Mouse (Mus musculus) CH12.LX (cell line): Measurements from ENCODE around the gene Pax5. TPM values are rescaled to one million over a fixed set of nuclear protein-coding genes. Genes with fewer than 3 reads are reported as not detected.
A peak's percentile ranks its signal among the peaks of the same experiment; 100 is the strongest.
"Not testable (repeated sequence)": the region's sequence is repeated elsewhere in the genome, so short reads cannot be mapped to it uniquely, and the experiment has no call there.

Source experiments
- DNase-seq: peaks from one replicate; pipeline ENCODE4 v3.0.0-alpha.2; 2013; ENCODE audit errors: extremely low read depth
- H3K27ac ChIP-seq: 2 replicates; pipeline ENCODE4 v1.5.1; 2012; ENCODE audit warnings: low read depth, mild to moderate bottlenecking, control low read depth, moderate library complexity; ENCODE audit not compliant: insufficient read depth
- H3K27me3 ChIP-seq: replicated peaks from 2 replicates; pipeline ENCODE3; 2012; ENCODE audit warnings: inconsistent platforms
- H3K36me3 ChIP-seq, 2 experiments: replicated peaks in 1 of 2; 2 replicates each; pipeline versions ENCODE3 to v1.6.1; 2012; ENCODE audit warnings: inconsistent platforms in 1 of 2, low read length in 1 of 2, mild to moderate bottlenecking in 1 of 2, mixed read lengths in 1 of 2, moderate library complexity in 1 of 2; ENCODE audit not compliant: control insufficient read depth in 1 of 2, insufficient read depth in 1 of 2
- H3K4me1 ChIP-seq, 2 experiments: 2 replicates each; pipeline ENCODE4 v1.6.1; 2012; ENCODE audit warnings: inconsistent platforms in 1 of 2, moderate library complexity in 1 of 2; ENCODE audit not compliant: insufficient read depth in 2 of 2, control insufficient read depth in 1 of 2
- H3K4me2 ChIP-seq: 2 replicates; pipeline ENCODE4 v1.6.1; 2012; ENCODE audit warnings: low read depth, mild to moderate bottlenecking, control low read depth; ENCODE audit not compliant: poor library complexity, insufficient read depth, severe bottlenecking
- H3K4me3 ChIP-seq, 3 experiments: fragments of 150-350 bp in 1 of 3; sonication (generic) in 1 of 3; replicated peaks in 1 of 3; 2 replicates each; pipeline versions ENCODE3 to v1.5.1; 2011 to 2012; ENCODE audit warnings: low read depth in 2 of 3, low read length in 2 of 3, mild to moderate bottlenecking in 2 of 3, moderate library complexity in 2 of 3, control low read depth in 1 of 3, improper control_type of control experiment in 1 of 3, inconsistent platforms in 1 of 3, mixed read lengths in 1 of 3; ENCODE audit not compliant: poor library complexity in 1 of 3
- H3K79me2 ChIP-seq: replicated peaks from 2 replicates; pipeline ENCODE4 v1.6.1; 2012; ENCODE audit warnings: mild to moderate bottlenecking, moderate library complexity; ENCODE audit not compliant: control insufficient read depth, poor library complexity, insufficient read depth, severe bottlenecking; ENCODE audit errors: extremely low read depth
- H3K9ac ChIP-seq: 2 replicates; pipeline ENCODE4 v1.6.1; 2012; ENCODE audit warnings: low read depth, mild to moderate bottlenecking, control low read depth, moderate library complexity; ENCODE audit not compliant: insufficient read depth
- H3K9me3 ChIP-seq: replicated peaks from 2 replicates; pipeline ENCODE3; 2012; ENCODE audit warnings: low read length, inconsistent platforms, mixed read lengths
- BHLHE40 ChIP-seq: IDR thresholded peaks from 2 replicates; pipeline ENCODE4 v1.6.1; 2011; ENCODE audit warnings: mild to moderate bottlenecking, low read depth, low read length, improper control_type of control experiment
- CHD1 ChIP-seq: IDR thresholded peaks from 2 replicates; pipeline ENCODE4 v1.6.1; 2012; ENCODE audit warnings: low read depth, low read length, improper control_type of control experiment, inconsistent platforms
- CHD2 ChIP-seq: IDR thresholded peaks from 2 replicates; pipeline ENCODE4 v1.6.1; 2011; ENCODE audit warnings: low read length, improper control_type of control experiment
- E2F4 ChIP-seq: IDR thresholded peaks from 2 replicates; pipeline ENCODE4 v1.6.1; 2011; ENCODE audit warnings: low read depth, low read length, improper control_type of control experiment; ENCODE audit not compliant: insufficient replicate concordance
- EP300 ChIP-seq: IDR thresholded peaks from 2 replicates; pipeline ENCODE4 v1.6.1; 2011; ENCODE audit warnings: low read length, improper control_type of control experiment
- ETS1 ChIP-seq: conservative IDR thresholded peaks from 2 replicates; pipeline ENCODE4 v1.6.1; 2012; ENCODE audit warnings: low read depth, mild to moderate bottlenecking, inconsistent platforms, low read length, improper control_type of control experiment, moderate library complexity
- HCFC1 ChIP-seq: IDR thresholded peaks from 2 replicates; pipeline ENCODE4 v1.6.1; 2012; ENCODE audit warnings: low read depth, mild to moderate bottlenecking, inconsistent platforms, low read length, improper control_type of control experiment
- JUN ChIP-seq: IDR thresholded peaks from 2 replicates; pipeline ENCODE4 v1.6.1; 2011; ENCODE audit warnings: low read depth, mild to moderate bottlenecking, low read length, improper control_type of control experiment, moderate library complexity; ENCODE audit not compliant: insufficient read depth
- MAFK ChIP-seq: IDR thresholded peaks from 2 replicates; pipeline ENCODE4 v1.6.1; 2011; ENCODE audit warnings: low read length, improper control_type of control experiment; ENCODE audit not compliant: insufficient replicate concordance
- MAX ChIP-seq: IDR thresholded peaks from 2 replicates; pipeline ENCODE4 v1.6.1; 2011; ENCODE audit warnings: low read length, improper control_type of control experiment
- MAZ ChIP-seq: IDR thresholded peaks from 2 replicates; pipeline ENCODE4 v1.6.1; 2012; ENCODE audit warnings: low read depth, mild to moderate bottlenecking, inconsistent platforms, low read length, improper control_type of control experiment, moderate library complexity
- MEF2A ChIP-seq: IDR thresholded peaks from 2 replicates; pipeline ENCODE4 v1.6.1; 2014; ENCODE audit warnings: low read depth, mild to moderate bottlenecking, inconsistent platforms, low read length, improper control_type of control experiment, borderline replicate concordance
- MYC ChIP-seq: IDR thresholded peaks from 2 replicates; pipeline ENCODE4 v1.6.1; 2011; ENCODE audit warnings: low read depth, mild to moderate bottlenecking, improper control_type of control experiment, low read length
- NRF1 ChIP-seq: IDR thresholded peaks from 2 replicates; pipeline ENCODE4 v1.6.1; 2014; ENCODE audit warnings: low read depth, mild to moderate bottlenecking, inconsistent platforms, low read length, improper control_type of control experiment, moderate library complexity
- PAX5 ChIP-seq: IDR thresholded peaks from 2 replicates; pipeline ENCODE4 v1.6.1; 2012; ENCODE audit warnings: low read length, inconsistent platforms, mixed read lengths
- POLR2A ChIP-seq: IDR thresholded peaks from 2 replicates; pipeline ENCODE4 v1.6.1; 2011; ENCODE audit warnings: low read depth, mild to moderate bottlenecking, improper control_type of control experiment, low read length
- POLR2AphosphoS2 ChIP-seq: IDR thresholded peaks from 2 replicates; pipeline ENCODE4 v1.6.1; 2011; ENCODE audit warnings: low read depth, low read length, improper control_type of control experiment
- RAD21 ChIP-seq: IDR thresholded peaks from 2 replicates; pipeline ENCODE4 v1.6.1; 2011; ENCODE audit warnings: low read depth, mild to moderate bottlenecking, low read length, improper control_type of control experiment, moderate library complexity
- SMC3 ChIP-seq: IDR thresholded peaks from 2 replicates; pipeline ENCODE4 v1.6.1; 2011; ENCODE audit warnings: low read depth, low read length, improper control_type of control experiment
- TBP ChIP-seq: conservative IDR thresholded peaks from 2 replicates; pipeline ENCODE4 v1.6.1; 2011; ENCODE audit warnings: low read depth, low read length, improper control_type of control experiment
- UBTF ChIP-seq: IDR thresholded peaks from 2 replicates; pipeline ENCODE4 v1.6.1; 2012; ENCODE audit warnings: low read depth, mild to moderate bottlenecking, inconsistent platforms, low read length, improper control_type of control experiment, moderate library complexity
- USF1 ChIP-seq: IDR thresholded peaks from 2 replicates; pipeline ENCODE4 v1.6.1; 2014; ENCODE audit warnings: low read depth, mild to moderate bottlenecking, inconsistent platforms, low read length, improper control_type of control experiment
- ZC3H11A ChIP-seq: IDR thresholded peaks from 2 replicates; pipeline ENCODE4 v1.6.1; 2012; ENCODE audit warnings: low read depth, mild to moderate bottlenecking, inconsistent platforms, low read length, improper control_type of control experiment
- ZMIZ1 ChIP-seq: IDR thresholded peaks from 2 replicates; pipeline ENCODE4 v1.6.1; 2012; ENCODE audit warnings: low read depth, mild to moderate bottlenecking, inconsistent platforms, low read length, improper control_type of control experiment
- ZNF384 ChIP-seq: IDR thresholded peaks from 2 replicates; pipeline ENCODE4 v1.6.1; 2012; ENCODE audit warnings: low read depth, low read length, improper control_type of control experiment, inconsistent platforms
- dilution Hi-C: fragments of 300-500 bp; cut with MboI; formaldehyde crosslinking; loops from 2 replicates; pipeline ENCODE4 v1.14.3; 2020; ENCODE audit warnings: low sequenced_read_pairs; ENCODE audit not compliant: extremely low pct_unique_long_range_greater_than_20kb, extremely low pct_ligation_motif_present
- in situ Hi-C: fragments of 300-500 bp; cut with MboI; formaldehyde crosslinking; loops from 3 replicates; pipeline ENCODE4 v1.14.3; 2019; ENCODE audit warnings: low sequenced_read_pairs, low pct_ligation_motif_present, low pct_unique_long_range_greater_than_20kb, mixed read lengths
- polyA plus RNA-seq: library from polyadenylated mRNA; unstranded; fragments of >175 nt; gene quantifications from 2 replicates; pipeline ENCODE4 v1.2.1, GENCODE M21; 2012; ENCODE audit warnings: low read depth; ENCODE audit not compliant: insufficient read length
- total RNA-seq, 2 experiments: library from RNA; depleted of rRNA; stranded (reverse); fragments of 300-350 nt in 1 of 2; fragments of >200 nt in 1 of 2; gene quantifications; 2 replicates each; pipeline ENCODE4 v1.2.3; 2012 to 2014

Pax5 gene
- total and polyA plus RNA-seq, 3 experiments: 13.5 to 57.4 (median 21.8) TPM

DNA sequence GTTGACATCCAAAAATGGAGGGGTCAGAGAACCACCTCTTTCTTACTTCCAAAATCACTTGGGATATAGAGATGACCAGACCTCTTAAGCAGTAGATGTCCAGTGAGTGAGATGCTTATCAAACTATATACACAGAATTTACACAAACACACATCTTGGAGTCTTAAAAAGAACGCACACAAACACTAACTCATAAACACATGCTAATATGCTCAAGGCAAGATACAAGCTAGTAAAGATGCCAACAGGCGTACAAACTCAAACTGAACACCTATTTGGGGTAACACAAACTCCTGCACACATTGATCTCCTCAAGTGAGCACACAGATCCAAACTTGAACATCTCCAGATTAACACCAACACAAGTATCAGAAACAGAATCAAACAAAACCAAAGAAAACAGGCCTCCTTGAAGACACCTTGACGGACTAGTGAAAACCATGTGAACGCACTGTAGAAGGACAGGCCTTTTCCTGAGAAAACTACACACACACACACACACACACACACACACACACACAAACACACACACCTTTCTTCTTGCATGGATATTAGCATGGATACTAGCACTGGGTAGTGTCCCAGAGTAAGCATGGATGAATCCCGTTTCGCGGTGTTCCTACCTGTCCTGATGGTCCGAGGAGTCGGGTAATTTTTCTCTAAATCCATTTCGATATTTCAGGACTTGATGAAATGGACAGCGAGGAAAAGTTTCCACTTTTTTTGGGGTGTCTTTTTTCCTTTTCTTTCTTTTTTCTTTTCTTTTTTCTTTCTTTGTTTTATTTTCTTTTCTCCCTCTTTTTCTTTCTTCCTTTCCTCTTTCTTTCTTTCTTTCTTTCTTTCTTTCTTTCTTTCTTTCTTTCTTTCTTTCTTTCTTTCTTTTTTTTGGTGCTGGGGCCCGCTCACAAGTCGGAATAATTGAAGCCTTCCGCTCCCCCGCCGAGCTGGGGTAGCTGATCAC, at the start of gene Pax5 (continued):
- TF ChIP-seq E2F4: no peak

DNA sequence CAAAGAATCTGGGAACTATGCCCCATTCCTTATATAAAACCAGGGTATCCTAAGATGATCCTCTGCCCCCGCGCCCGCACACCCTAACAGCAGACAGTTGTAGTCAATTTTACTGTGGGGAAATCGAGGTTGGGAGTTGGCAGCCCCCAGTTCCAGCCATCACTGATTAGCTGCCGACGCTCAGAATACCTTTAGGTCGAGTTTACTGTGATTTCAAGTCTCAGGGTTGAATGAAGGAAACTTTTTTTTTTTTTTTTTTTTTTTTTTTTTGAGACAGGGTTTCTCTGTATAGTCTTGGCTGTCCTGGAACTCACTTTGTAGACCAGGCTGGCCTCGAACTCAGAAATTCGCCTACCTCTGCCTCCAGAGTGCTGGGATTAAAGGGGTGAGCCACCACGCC, 46.8 kb upstream of the Pax5 start:
- Histone ChIP-seq H3K4me1 (peaks cover 0 to 58% of the 10 kb centered on the region in 2 experiments; a peak in 2 of 4 replicates), H3K4me2 (peak overlapping the region; percentile 59), H3K9ac (peak overlapping the region; percentile 79), H3K27ac (peak overlapping the region; percentile 90), H3K4me3 (peak overlapping the region; percentile 76 to 100 (median 91)), H3K79me2 (peaks cover 15% of the 10 kb centered on the region)
- TF ChIP-seq CHD1 (peak; percentile 33; the same call in 1 of the 2 replicates), ZNF384 (peak; percentile 75)
- H3K9me3 ChIP-seq, dilution Hi-C loops, H3K36me3 ChIP-seq, in situ Hi-C loops, DNase-seq, H3K27me3 ChIP-seq: not testable (repeated sequence)

DNA sequence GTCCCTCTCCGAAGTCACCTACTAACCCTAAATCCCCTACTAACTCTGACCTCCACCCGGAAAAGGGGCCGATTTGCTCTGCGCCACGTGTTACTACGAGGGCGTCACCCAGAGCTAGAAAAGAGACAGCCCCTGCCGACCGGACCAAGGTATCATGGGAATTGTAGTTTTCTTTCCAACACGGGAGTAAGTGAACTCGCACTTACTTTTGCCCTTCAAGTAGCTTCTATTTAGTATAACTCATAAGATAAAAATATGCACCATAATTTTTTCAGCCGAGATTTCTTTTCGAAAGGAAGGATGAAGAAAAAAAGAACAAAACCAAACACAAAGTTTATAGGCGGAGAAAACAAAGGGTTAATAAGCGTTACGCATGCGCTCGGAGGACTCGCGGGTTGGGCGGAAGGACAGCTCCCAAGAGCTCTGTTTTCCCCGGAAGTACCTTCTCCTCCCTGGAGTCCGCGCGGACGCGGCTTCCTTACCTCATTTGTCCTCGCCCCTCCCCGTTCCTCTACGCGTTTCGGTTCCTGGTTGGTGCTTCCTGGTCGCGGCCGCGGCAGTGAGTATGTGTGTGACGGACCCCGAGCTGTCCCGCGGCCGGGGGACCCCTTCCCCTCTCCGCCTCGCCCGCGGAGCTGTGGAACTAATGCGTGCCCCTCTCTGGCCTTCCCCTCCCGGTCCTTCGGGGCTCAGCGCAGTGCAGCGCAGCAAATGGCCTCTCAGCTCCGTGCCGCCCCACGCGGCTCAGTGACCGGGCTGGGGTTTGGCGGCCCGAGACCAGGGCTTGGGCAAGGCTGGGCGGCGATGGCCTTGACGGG, 46.1 kb upstream of the Pax5 start:
- Histone ChIP-seq H3K9ac (peak overlapping the region; percentile 79), H3K9me3 (no peaks in the 10 kb centered on the region), H3K4me2 (no peak overlapping the region), H3K27me3 (no peaks in the 10 kb centered on the region), H3K4me1 (peaks cover 0 to 50% of the 10 kb centered on the region in 2 experiments; a peak in 2 of 4 replicates), H3K36me3 (peaks cover 0 to 2% of the 10 kb centered on the region in 2 experiments), H3K27ac (peak overlapping the region; percentile 90), H3K4me3 (peak overlapping the region; percentile 76 to 100 (median 91)), H3K79me2 (peaks cover 14% of the 10 kb centered on the region)
- DNase-seq: peak; percentile 98
- dilution Hi-C loops: no loop called here
- in situ Hi-C loops: no loop called here
- TF ChIP-seq CHD1: no peak
- TF ChIP-seq TBP: peak; percentile 85
- TF ChIP-seq MAX: peak; percentile 99
- no peak for TF ChIP-seq MAFK
- TF ChIP-seq POLR2A: peak; percentile 78
- TF ChIP-seq NRF1: peak; percentile 97
- no peak for TF ChIP-seq ZNF384
- TF ChIP-seq HCFC1: peak; percentile 92
- TF ChIP-seq UBTF: no peak; the same call in 1 of the 2 replicates
- no peak for TF ChIP-seq EP300
- TF ChIP-seq MEF2A: peak; percentile 69; the same call in 1 of the 2 replicates
- TF ChIP-seq SMC3: peak; percentile 12; the same call in 1 of the 2 replicates
- peak; percentile 81 for TF ChIP-seq MAZ
- no peak; the same call in none of the 2 replicates for TF ChIP-seq RAD21
- peak; percentile 52; the same call in 1 of the 2 replicates for TF ChIP-seq ETS1
- TF ChIP-seq POLR2AphosphoS2: peak; percentile 92
- peak; percentile 85 for TF ChIP-seq USF1
- TF ChIP-seq ZC3H11A: no peak
- TF ChIP-seq BHLHE40: 0 out of 2 replicates have a peak, but pooled peaks have one; percentile 38
- peak; percentile 41; the same call in 1 of the 2 replicates for TF ChIP-seq CHD2
- no peak for TF ChIP-seq PAX5
- peak; percentile 99 for TF ChIP-seq MYC
- TF ChIP-seq JUN: no peak; the same call in 1 of the 2 replicates
- peak; percentile 85 for TF ChIP-seq ZMIZ1
